Mouse (Mus musculus): ENCODE measurements around the gene Trim7. TPM values are rescaled to one million over a fixed set of nuclear protein-coding genes. Genes with fewer than 3 reads are reported as not detected.
"Not testable (repeated sequence)": the region's sequence is repeated elsewhere in the genome, so short reads cannot be mapped to it uniquely, and the experiment has no call there.

Gene Trim7
- total and polyA plus RNA-seq, 3 experiments: 18.2 to 27.9 (median 18.4) TPM

DNA sequence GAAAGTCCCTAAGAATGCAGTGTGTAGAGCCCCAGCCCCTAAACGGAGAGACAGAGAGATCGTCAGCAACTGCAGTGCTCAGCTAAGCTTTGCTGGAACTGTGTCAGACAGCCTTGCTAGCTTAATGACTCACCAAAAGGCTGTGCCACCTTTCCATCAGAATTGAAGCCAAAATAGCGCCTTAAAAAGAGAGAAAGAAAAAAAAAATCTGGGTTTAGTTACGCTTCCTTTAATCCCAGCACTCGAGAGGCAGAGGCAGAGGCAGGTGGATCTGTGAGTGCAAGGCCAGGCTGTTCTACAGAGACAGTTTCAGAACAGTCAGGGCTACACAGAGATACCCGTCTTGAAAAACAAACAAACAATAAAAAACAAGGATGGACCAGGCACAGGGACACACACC is 18.4 kb downstream of the Trim7 start:
- no peak overlapping the region for H3K9ac ChIP-seq (ENCODE audit: low read depth, low read length)
- WGBS: 71% methylated on average over 6 of the region's 6 CpGs
- no peaks in the 10 kb centered on the region for H3K36me3 ChIP-seq (ENCODE audit: control insufficient read depth, insufficient read depth, low read length)
- no peak for TF ChIP-seq CTCF (IDR thresholded peaks at IDR 0.05)
- no peak for TF ChIP-seq POLR2A (IDR thresholded peaks at IDR 0.05; ENCODE audit: insufficient read depth, low read depth, low read length)
- TF ChIP-seq EP300 (IDR thresholded peaks at IDR 0.05; ENCODE audit: insufficient read depth, low read depth, low read length): no peak
- H3K27ac ChIP-seq: no peak overlapping the region
- H3K27me3 ChIP-seq (ENCODE audit: control insufficient read depth, insufficient read depth, low read length): no peaks in the 10 kb centered on the region
- no peaks in the 10 kb centered on the region for H3K79me2 ChIP-seq (replicated peaks; ENCODE audit: control insufficient read depth, insufficient read depth, low read length)
- H3K4me3 ChIP-seq: no peak overlapping the region
- intact Hi-C loops (cut with DNase I): no loop called here
- DNase-seq: no peak
- H3K4me1 ChIP-seq (ENCODE audit: control insufficient read depth, insufficient read depth, low read length): no peaks in the 10 kb centered on the region

DNA sequence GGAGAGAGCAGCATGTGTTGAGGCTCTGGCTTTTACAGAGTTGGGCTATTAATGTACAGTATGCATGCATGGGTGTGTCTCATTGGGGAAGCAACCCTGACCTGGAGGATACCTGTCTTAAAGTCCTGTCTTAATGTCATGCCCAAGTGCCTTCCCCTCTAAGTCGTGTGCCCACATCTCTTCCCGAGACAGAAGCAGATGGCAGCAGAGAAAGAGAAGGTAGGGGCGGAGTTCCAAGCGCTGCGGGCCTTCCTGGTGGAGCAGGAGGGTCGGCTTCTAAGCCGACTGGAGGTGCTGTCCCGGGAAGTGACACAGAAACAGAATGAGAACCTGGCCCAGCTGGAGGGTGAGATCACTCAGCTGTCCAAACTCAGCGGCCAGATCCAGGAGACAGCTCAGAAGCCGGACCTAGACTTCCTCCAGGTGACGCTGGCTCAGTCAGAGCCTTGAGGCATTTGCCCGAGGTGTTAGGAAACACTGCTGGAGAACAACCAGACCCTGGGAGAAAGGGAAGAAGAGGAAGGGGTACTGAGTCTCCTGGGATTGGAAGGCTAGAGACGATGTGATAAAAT is 19.4 kb downstream of the Trim7 start:
- Histone ChIP-seq H3K27ac (no peak overlapping the region), H3K79me2 (replicated peaks; ENCODE audit: control insufficient read depth, insufficient read depth, low read length) (no peaks in the 10 kb centered on the region), H3K4me3 (no peak overlapping the region), H3K9ac (ENCODE audit: low read depth, low read length) (no peak overlapping the region), H3K36me3 (ENCODE audit: control insufficient read depth, insufficient read depth, low read length) (no peaks in the 10 kb centered on the region), H3K4me1 (ENCODE audit: control insufficient read depth, insufficient read depth, low read length) (no peaks in the 10 kb centered on the region), H3K27me3 (ENCODE audit: control insufficient read depth, insufficient read depth, low read length) (no peaks in the 10 kb centered on the region)
- intact Hi-C loops (cut with DNase I): no loop called here
- TF ChIP-seq EP300 (IDR thresholded peaks at IDR 0.05; ENCODE audit: insufficient read depth, low read depth, low read length): no peak
- no peak for TF ChIP-seq CTCF (IDR thresholded peaks at IDR 0.05)
- TF ChIP-seq POLR2A (IDR thresholded peaks at IDR 0.05; ENCODE audit: insufficient read depth, low read depth, low read length): no peak
- 53% methylated on average over 13 of the region's 13 CpGs for WGBS
- DNase-seq: no peak

DNA sequence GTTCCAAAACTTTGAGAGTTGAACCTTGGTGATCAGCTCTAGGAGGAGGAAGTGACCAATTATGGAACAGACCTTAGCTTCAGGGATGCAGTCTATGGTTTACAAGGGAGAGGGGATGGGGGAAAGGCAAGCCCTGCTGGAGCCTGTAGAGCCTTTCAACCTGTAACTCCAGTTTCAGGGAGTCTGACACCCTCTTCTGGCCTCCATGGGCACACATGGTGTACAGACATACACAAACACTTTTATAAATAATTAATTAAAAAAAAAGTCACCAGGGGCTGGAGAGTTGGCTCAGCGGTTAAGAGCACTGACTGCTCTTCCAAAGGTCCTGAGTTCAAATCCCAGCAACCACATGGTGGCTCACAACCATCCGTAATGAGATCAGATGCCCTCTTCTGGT is 20.4 kb downstream of the Trim7 start:
- TF ChIP-seq CTCF (IDR thresholded peaks at IDR 0.05): 0 out of 2 replicates have a peak, but pooled peaks have one; percentile 7
- intact Hi-C loops (cut with DNase I); H3K79me2 ChIP-seq (replicated peaks; ENCODE audit: control insufficient read depth, insufficient read depth, low read length); H3K4me3 ChIP-seq; H3K4me1 ChIP-seq (ENCODE audit: control insufficient read depth, insufficient read depth, low read length); DNase-seq; H3K27me3 ChIP-seq (ENCODE audit: control insufficient read depth, insufficient read depth, low read length); H3K36me3 ChIP-seq (ENCODE audit: control insufficient read depth, insufficient read depth, low read length); H3K27ac ChIP-seq; H3K9ac ChIP-seq (ENCODE audit: low read depth, low read length): not testable (repeated sequence)
- 81% methylated on average over 2 of the region's 2 CpGs for WGBS

DNA sequence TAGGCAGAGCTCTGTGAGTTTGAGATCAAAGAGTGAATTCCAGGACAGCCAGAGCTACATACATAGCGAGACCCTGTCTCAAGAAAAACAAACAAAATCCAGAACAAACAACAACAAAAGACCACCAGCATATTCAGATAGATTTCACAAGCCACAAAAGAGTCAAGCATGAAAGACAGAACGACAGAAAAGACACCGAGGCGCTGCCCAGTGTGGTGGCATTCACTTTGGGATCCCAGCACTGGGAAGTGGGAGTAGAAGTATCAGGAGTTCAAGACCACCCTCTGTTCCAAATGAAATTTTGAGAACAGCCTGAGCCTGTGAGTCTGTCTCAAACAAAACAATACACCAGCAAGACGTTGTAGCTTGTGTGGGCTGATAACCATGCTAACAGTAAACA is 20.9 kb downstream of the Trim7 start:
- H3K27ac ChIP-seq: no peak overlapping the region
- H3K79me2 ChIP-seq (replicated peaks; ENCODE audit: control insufficient read depth, insufficient read depth, low read length): no peaks in the 10 kb centered on the region
- WGBS: 70% methylated on average over 5 of the region's 5 CpGs
- DNase-seq: no peak
- TF ChIP-seq CTCF (IDR thresholded peaks at IDR 0.05): no peak
- TF ChIP-seq POLR2A (IDR thresholded peaks at IDR 0.05; ENCODE audit: insufficient read depth, low read depth, low read length): no peak
- no peak for TF ChIP-seq EP300 (IDR thresholded peaks at IDR 0.05; ENCODE audit: insufficient read depth, low read depth, low read length)
- intact Hi-C loops (cut with DNase I): no loop called here
- no peak overlapping the region for H3K9ac ChIP-seq (ENCODE audit: low read depth, low read length)
- H3K4me1 ChIP-seq (ENCODE audit: control insufficient read depth, insufficient read depth, low read length): no peaks in the 10 kb centered on the region
- H3K4me3 ChIP-seq: no peak overlapping the region
- H3K36me3 ChIP-seq (ENCODE audit: control insufficient read depth, insufficient read depth, low read length): no peaks in the 10 kb centered on the region
- no peaks in the 10 kb centered on the region for H3K27me3 ChIP-seq (ENCODE audit: control insufficient read depth, insufficient read depth, low read length)

GRCm38 (mm10) chr11:48850240-48850639 is 24.3 kb downstream of the Trim7 start:
- Histone ChIP-seq H3K4me3 (no peak overlapping the region), H3K27ac (no peak overlapping the region), H3K9ac (ENCODE audit: low read depth, low read length) (no peak overlapping the region), H3K36me3 (ENCODE audit: control insufficient read depth, insufficient read depth, low read length) (no peaks in the 10 kb centered on the region), H3K79me2 (replicated peaks; ENCODE audit: control insufficient read depth, insufficient read depth, low read length) (no peaks in the 10 kb centered on the region), H3K4me1 (ENCODE audit: control insufficient read depth, insufficient read depth, low read length) (peaks cover 3% of the 10 kb centered on the region), H3K27me3 (ENCODE audit: control insufficient read depth, insufficient read depth, low read length) (no peaks in the 10 kb centered on the region)
- intact Hi-C loops (cut with DNase I): no loop called here
- no peak for DNase-seq
- TF ChIP-seq POLR2A (IDR thresholded peaks at IDR 0.05; ENCODE audit: insufficient read depth, low read depth, low read length): no peak
- TF ChIP-seq CTCF (IDR thresholded peaks at IDR 0.05): no peak
- TF ChIP-seq EP300 (IDR thresholded peaks at IDR 0.05; ENCODE audit: insufficient read depth, low read depth, low read length): no peak
- 47% methylated on average over 2 of the region's 2 CpGs for WGBS

- no peaks in the 10 kb centered on the region for H3K79me2 ChIP-seq (replicated peaks; ENCODE audit: control insufficient read depth, insufficient read depth, low read length)
- DNase-seq: no peak
- H3K27me3 ChIP-seq (ENCODE audit: control insufficient read depth, insufficient read depth, low read length): no peaks in the 10 kb centered on the region
- peaks cover 3% of the 10 kb centered on the region for H3K4me1 ChIP-seq (ENCODE audit: control insufficient read depth, insufficient read depth, low read length)
- no peak overlapping the region for H3K27ac ChIP-seq
- no peak overlapping the region for H3K9ac ChIP-seq (ENCODE audit: low read depth, low read length)
- no peaks in the 10 kb centered on the region for H3K36me3 ChIP-seq (ENCODE audit: control insufficient read depth, insufficient read depth, low read length)
- H3K4me3 ChIP-seq: no peak overlapping the region
- TF ChIP-seq CTCF (IDR thresholded peaks at IDR 0.05) (peak; percentile 50), POLR2A (IDR thresholded peaks at IDR 0.05; ENCODE audit: insufficient read depth, low read depth, low read length) (no peak), EP300 (IDR thresholded peaks at IDR 0.05; ENCODE audit: insufficient read depth, low read depth, low read length) (no peak)
- intact Hi-C loops (cut with DNase I): no loop called here
- 84% methylated on average over 4 of the region's 4 CpGs for WGBS
Observed at GRCm38 (mm10) chr11:48851270-48851995, 25.5 kb downstream of the Trim7 start.

All from heart, adult 2 months (tissue).